Mouse (Mus musculus): Measurements from ENCODE around the gene Dclre1a.

Dclre1a gene

DNA sequence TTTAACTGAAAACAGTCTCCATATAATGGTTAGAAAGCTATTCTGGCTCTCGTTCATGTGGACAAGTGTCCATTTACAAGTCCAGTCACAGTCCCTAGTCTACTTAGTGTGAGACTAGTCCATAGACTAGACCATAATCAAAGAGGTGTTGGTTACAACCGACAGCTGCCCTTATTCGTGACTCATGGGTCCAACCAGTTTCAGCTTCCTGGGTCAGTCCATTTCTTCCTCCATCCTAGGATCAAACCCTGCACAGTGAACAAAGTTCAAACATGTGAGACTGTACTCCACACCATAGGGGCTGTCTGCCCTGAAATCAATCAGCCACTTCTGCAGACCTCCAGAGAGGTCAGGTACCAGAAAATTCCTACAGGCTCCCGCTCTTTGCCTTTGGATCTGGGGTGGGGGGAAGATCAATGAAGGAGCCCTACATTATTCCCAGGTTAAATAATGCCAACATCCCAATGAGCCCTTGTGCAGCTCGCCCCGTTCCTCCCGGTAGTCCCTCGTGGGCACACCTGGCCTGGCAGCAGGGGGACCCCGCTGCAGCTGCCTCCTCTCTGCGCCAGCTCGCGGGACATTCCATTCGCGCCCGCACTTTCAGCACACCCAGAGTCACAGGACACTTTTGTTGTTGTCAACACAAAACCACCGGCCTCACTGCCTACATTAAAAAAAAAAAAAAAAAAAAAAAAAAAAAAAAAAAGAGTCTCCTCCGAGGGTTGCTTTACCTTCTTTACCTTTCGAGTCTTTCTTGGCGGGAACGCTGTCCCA, at the start of gene Dclre1a:
Gene Dclre1a, minus strand, starts transcription at position 767 of the 774 bp plus-strand sequence.
- DNase-seq, result peak; percentile 83

DNA sequence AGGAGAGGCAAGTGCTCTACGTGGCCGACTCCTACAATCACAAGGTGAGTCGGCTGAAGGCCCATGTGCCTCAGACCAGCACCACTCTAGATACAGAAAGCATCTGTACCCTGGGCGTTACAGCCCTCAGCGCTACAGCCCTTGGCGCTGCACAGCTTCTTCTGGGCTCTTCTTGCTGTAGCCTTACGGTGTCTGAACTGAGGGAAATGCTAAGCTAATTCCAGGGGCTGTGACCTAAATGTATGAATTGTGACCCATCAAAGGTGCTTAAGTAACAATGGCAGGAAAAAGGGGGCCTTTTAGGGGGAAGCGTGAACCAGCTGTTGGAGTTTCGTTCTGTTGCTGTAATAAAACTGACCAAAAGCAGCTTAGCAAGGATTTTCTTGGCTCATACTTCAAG, 44.5 kb upstream of the Dclre1a start:
- no peak for DNase-seq

DNA sequence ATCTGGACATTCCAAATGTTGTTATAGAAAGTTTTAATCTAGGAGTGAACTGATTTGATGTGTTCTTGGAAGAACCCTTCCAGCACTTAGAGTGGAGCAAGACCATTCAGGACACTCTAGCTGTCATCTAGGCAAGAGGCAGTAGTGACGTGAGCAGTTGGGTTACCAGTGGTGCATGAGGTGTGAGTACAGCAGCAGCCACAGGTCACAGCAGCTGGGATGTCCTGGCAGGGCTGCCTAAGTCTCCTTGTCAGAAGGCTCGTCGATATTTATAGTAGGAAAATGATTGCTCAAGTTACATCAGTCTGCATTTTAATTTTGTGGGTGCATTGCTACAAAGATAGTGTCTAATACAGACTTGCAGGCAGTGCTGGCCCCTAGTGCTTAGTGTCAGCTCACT, 42.2 kb upstream of the Dclre1a start:
- DNase-seq, result no peak

DNA sequence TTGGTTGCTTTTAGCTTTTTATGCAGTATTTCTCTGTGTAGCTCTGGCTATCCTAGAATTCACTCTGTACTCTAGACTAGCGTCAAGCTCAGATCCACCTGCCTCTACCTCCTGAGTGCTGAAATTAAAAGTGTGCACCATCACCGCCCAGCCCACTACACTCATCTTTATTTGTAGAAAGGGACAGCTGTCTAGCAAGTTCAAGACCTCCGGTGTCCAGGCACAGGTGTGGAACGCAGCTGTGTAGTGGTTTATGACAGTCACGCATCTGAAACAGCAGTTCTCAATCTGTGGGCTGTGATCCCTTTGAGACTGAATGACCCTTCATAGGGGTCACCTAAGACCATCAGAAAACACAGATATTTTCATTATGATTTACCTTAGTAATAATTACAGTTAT, 41.4 kb upstream of the Dclre1a start:
- no peak for DNase-seq

DNA sequence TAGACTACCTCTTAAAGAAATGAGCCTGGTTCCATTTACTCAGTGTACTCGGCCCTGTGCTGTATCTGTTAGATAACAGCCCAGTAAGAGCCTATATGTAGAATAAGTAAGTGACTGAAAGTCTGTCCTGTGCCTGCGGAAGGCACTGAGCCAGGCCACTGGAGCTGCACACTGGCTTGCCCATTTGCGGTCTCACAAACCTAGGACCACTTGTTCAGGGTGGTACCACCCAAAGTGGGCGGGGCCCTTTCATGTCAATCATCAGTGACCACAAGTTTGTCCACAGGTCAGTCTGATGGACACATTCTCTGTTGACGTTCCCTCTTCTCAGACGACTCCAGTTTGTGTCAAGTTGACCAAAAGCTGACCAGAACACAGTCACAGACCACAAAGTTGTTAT, 41.0 kb upstream of the Dclre1a start:
- DNase-seq, result no peak

DNA sequence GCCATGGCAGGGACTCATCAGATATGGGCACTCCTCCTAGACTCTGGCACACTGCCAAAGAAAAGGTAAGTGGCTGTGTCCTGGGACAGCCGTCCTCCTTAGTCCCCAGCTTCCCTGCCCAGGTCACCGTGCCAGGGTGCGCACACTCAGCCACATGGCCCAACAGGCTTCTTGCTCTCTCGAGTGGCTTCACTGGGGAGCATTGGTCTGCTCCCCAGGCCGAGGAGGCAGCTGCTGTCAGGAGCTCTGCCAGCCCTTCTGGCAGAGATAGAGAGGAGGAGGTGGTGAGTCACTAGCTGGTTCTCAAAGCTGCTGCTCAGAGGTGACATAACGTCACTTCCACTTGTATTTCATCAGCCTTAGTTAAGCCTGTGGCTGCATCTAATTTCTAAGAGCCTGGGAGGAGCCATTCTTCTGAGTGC, 40.2 kb upstream of the Dclre1a start:
- DNase-seq, result no peak

DNA sequence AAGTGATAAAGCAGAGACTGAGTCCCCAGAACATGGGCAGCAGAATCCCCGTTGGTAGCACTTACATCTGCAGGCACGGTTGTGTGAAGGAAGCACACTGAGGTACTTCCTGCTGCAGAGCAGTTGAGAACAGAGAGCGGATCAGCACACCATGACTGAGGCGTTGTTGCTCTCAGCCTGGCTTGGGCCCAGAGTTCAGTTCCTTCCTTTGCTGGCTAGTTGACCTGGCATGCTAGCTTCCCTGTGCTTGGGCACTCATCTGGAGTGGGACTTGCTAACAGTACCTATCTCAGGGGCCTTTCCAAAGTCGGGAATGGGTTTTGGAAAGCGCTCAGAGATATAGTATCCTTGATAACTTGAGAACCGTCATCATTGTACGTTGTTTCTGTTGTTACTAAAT, 38.3 kb upstream of the Dclre1a start:
- DNase-seq, result no peak

DNA sequence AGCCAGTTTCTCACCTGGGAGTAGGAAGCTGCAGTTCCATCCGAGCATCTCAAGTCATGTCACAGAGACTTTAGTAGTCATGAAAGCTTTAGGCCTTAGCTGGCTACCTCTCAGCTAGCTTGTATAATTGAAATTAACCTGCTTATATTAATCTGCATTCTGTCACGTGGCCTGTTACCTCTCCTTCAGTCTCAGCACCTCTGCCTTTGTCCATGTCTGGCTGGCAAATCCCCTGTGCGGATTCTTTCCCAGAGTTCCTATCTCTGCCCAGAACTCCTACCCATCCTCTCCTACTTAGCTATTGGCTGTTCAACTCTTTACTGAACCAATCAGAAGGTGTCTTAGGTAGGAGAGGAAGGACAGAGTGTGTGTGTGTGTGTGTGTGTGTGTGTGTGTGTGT, 36.3 kb upstream of the Dclre1a start:
- no peak for DNase-seq

DNA sequence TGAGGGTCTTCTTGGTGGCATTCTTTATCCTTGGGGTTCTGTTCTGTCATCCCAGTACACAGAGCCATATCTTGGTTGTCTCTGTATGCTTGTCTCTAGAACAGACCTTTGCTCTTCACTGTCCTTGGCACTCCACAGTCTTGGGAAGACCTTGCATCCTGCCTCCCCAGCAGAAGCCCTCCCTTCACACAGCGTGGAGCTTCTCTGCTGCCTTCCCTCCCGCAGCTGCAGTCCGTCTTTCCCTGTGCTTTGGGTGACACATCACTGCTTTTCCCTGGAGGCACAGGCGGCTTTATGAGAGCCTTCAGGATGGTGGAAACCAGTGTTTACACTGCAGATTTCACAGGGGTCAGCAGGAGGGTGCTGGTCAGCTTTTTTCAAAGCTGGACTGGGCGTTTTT, 35.8 kb upstream of the Dclre1a start:
- DNase-seq, result peak; percentile 71

DNA sequence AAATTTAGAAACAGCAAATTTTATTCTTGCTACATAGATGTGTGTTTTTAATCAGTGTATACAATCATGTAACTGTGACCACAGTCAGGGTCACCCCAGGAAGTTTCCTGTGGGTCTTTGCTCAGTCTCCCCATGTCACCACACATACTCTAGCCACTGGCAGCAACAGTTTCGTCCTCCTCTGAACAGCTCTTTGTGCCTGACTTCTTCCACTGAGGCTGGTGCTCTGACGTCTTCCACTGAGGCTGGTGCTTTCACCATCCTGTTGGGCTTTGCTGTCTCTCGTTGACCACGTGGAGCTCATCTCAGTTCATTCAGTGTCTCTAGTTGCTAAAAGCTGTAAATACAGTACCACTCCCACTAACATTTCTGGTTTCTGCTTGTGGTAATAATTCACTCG, 34.0 kb upstream of the Dclre1a start:
- DNase-seq, result no peak

DNA sequence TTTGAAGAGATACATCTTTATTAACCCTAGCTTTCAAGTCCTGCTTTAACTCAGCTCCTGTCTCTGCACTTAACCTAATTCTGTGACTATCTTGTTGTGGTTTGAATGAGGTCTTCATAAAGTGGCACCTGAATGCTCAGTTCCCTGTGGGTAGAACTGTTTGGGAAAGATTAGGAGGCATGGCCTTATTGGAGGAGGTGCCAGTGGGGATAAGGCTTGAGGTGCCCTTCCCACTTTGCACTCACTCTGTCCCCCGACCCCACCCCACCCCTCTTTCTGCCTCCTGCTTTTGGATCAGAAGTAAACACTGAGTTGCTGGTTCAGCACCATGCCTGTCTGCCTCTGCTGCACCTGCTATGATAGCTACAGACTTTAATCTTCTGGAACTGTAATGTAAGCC, 29.8 kb upstream of the Dclre1a start:
- no peak for DNase-seq

DNA sequence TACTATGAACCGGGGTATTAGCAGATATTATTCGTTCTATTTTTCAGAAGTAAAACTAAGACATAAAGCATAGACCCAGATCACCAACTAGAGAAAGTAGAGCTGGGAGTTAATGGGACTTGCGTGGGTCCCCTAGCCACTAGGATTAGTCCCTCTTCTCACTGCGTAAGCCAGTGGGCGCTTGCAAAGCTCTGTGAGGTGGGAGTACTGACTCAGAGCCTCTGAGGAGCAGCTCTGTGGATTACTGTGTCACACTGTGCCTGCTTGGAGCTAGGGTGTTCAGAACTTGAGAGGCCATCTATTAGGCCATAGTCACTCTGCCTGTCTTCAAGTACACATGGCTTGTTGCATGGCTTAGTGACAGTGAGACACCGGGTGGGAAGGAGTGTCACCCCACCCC, 25.2 kb upstream of the Dclre1a start:
- no peak for DNase-seq

DNA sequence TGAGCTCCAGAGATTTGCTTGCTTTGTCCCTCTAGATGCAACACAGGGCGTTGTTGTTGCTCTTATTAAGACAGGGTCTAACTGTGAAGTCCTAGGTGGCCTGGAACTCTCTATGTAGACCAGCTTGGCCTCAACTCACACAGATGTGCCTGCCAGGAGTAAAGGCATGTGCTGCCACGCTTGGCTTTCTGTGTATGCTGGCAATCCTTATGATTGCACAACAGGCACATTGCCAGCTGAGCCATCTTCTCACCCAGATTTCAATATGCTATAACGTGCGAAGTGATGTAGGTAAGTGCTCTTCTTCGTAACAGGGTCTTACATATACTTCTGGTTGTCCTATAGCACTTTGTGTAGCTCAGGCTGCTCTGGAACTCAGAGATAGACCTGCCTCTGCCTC, 23.9 kb upstream of the Dclre1a start:
- DNase-seq, result no peak

DNA sequence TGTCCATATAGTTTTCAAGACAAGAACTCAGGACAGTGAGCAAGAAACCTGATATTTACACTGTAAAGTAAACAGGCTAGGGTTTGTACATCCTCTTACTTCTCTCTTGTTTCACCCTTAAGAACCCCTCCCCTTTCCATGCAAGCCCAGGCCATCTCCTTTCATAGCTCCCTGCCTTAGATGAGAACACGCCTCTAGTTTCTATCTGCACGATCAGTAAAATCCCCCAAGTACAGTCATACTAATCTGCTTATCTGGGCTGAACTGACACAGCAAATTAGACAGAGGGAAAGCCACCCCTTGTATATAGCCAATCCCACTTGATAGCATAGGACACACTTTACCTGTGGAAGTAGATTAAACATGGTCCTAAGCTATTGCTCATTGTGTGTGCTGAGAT, 23.2 kb upstream of the Dclre1a start:
- no peak for DNase-seq

DNA sequence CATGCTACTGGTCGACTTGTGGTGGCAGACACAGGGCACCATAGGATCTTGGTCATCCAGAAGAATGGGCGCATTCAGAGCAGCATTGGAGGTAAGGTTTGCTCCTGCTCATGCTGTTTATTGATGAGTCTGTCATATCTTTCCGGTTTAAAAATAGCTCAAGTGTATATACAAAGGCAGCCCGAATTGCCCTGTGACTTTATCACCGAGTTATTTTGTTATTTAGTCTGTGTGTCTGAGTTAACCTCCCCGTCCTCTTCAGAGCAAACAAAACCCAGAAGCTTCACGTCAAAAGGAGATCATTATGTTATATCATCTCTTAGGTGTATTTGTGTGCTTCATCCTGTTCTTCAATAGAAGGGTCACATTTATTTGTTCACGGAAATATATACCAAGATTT, 22.8 kb upstream of the Dclre1a start:
- no peak for DNase-seq

DNA sequence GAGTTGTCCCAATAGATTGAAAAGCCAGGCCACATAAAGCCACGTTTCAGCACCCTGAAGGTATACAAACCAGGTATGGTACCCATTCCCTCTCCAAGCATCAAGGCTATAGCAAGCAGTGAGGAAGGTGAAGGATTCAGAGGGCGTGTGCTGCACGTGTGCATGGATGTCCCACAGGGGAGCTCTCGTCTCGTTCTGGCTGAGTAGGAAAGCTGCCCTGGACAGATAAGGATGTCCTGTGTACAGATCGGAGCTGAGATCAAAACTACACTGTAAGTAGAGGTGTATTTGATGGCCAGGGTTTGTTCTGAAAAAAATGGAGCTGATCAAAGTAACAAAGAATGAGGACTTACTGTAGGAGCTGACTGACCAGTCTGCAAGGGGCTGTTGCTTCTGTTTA, 18.9 kb upstream of the Dclre1a start:
- DNase-seq, result no peak

DNA sequence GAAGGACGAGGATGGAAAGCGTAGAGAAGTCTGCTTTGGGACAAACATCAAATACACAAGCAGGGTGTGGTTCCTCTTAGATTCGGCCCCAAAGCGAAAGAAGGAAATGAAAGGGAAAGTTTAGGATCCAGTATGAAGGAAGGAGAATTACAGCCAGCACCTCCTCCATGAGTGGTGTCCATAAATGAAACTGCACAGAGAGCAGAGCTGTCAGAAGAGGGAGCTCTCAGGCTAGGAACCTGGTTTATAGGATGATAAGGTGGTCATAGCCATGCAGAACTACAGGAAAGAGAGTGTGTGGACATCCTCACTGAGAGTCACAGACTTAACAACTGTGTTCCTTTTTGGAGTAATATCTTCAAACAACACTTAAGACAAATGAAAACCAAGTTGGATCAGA, 18.0 kb upstream of the Dclre1a start:
- DNase-seq, result peak; percentile 71

DNA sequence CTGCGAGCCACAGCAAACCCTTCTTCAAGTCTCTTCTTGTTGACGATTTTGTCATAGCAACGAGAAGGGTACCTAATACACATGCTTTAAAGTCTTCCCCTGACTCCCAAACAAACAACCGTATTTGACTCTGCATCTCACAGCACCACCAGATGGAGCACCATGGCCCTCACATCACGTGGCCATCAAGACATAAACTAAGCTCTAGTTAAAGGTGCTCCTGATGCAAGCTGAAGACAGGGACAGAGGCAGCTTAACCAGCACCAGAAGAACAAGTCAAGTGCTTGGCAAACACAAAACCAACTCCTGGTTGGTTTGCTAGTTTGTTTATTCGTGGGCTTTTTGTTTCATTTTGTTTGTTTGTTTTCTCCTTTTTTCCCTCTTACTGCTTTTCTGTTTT, 17.3 kb upstream of the Dclre1a start:
- peak; percentile 35 for DNase-seq

DNA sequence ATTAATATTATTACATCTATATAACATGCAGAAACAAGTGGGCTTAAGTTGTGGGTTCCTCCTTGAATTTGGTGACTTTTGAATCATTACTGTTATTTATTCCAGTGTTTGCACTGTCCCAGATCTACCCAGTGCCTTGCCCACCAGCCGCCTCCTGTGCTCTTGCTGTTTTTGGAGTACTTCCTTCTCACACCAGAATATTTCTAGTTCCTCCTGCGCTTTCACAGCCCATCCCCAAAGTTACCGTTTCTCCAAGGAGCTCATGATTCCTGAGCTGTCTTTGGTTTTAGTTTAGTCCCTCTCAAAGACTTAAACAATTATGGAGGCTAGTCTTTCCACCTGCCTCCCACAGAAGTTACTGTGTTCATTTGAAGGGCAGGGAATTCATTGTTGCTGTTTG, 15.4 kb upstream of the Dclre1a start:
- DNase-seq, result no peak

DNA sequence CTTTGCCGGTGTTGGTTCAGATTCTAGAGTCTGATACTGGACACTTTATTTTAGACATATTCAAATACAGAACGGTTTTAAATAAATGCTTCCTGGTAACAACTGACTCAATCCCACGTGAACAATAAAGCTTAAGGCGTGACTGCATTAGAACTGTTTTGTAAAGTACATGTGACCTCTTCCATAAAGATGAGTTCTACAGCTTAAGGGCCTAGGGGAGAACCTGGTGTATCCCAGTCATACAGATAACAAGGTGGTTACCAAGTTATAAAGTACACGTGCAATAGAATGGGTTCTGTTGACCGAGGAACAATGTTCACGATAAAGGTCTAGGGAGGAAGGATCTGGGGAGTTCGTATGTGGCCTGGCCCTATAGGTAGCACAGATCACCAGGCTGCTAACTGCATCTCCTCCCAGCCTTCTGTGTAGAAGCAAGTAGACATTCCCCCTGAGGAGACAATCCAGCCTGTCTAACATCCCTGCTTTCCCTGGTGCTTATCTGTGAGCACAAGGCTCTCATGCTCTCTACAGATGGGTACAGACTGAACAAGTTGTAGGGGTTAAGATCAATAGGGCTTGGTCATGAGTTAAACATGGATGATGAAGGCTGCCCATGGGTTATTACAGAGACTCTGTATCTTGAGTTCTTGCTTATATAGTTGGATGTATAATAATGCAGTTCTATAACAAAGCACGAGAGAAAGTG, 14.6 kb upstream of the Dclre1a start:
- DNase-seq, result no peak

DNA sequence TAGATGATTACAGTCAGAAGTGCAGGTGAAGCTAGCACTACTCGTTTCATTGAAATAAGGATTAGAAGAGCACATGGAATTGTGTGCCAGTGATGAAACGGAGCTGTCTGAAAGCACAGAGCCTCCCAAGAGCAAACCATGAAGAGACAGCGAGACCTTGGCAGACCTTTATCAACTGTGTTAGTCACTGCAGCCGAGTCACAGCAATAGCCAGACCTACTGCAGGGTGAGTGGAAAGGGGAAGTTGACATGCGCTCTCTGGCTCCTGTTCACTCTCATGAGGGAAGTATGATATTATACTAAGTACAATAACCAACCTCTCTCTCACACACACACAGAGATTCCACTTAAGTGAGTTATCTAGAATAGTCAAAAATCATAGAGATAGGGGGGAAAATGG, 8.0 kb upstream of the Dclre1a start:
- no peak for DNase-seq

DNA sequence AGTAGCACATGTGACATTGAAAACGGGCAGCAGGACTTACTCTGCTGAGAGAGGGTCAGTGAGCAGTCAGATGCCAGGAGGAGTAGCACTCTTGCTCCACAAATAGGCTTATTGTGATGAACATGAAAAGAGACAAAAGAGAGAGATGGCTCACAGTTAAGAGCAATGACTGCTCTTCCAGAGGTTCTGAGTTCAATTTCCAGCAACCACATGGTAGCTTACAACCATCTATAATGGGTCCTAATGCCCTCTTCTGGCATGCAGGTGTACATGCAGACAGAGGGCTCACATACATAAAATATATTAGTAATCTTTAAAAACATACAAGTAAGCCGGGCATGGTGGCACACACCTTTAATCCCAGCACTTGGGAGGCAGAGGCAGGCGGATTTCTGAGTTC, 5.2 kb upstream of the Dclre1a start:
- DNase-seq, result no peak

DNA sequence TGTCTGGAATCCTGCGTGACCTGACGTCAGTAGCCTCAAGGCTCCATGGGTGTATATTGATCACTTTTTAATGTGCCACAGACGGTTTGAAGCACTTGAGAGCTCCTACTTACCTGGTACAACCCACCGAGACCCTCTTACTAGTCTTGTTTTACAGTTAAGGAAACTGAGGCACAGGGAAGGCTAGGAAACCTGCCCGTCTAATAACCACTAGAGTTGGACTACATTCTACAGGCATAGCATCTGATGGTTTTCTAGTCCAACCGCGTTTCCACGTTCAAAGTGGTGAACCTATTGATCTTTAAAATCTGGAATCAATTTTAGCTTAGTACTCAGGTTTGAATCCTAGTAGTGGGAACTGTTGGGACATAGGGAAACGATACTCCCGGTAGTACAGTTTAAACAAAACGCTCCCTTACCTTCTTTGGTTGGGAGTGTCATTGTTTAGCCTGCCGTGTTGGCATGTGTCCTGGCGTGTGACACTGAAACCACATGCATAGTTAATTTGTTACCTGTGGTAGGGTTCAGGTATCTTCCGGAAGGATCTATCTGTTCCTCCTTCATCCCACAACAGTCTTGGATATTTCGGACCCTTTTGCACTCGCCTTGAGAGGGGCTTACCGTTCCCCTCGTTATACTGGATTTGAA, 1.1 kb upstream of the Dclre1a start:
- DNase-seq, result no peak
